Mouse (Mus musculus): ENCODE data around the gene Pik3ap1. TPM values are rescaled to one million over a fixed set of nuclear protein-coding genes. Genes with fewer than 3 reads are reported as not detected.

Pik3ap1 gene
- polyA plus RNA-seq, 1 experiment = 3.5 TPM

DNA sequence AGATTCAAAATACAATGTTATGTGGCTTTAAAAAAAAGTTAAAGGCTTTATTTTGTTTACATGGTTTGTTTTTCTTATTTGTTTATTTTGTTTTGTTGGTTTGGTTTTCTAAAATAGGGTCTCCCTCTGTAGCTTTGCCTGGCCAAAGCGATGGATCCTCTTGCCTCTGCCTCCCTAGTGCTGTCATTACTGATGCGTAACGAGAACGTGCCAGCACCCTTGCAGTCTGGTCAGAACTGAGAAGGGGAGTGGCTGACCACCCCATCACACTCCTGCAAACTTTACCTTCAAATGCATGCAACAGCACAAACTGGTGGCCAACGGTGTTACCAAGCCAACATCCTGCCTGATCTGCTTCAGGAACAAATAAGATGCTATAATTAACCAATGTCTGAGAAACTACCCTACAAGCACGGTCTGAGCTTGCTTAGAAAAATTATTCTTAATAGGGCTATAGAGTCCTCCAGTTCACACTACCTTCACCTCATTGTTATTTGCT is 42.3 kb downstream of the Pik3ap1 start:
- 81% methylated on average over 6 of the region's 6 CpGs for WGBS
- Histone ChIP-seq H3K4me1 (ENCODE audit: control insufficient read depth, insufficient read depth, insufficient read length, low read length) (peaks cover 18% of the 10 kb centered on the region), H3K4me3 (ENCODE audit: low read depth, low read length) (no peak overlapping the region), H3K27ac (ENCODE audit: insufficient read depth, low read depth, low read length) (no peak overlapping the region), H3K27me3 (ENCODE audit: control insufficient read depth, insufficient read depth, low read length) (no peaks in the 10 kb centered on the region), H3K36me3 (ENCODE audit: control insufficient read depth, insufficient read depth, low read length) (no peaks in the 10 kb centered on the region)
- no peak for TF ChIP-seq POLR2A (IDR thresholded peaks at IDR 0.05; ENCODE audit: low read depth, low read length)
- TF ChIP-seq CTCF (IDR thresholded peaks at IDR 0.05; ENCODE audit: extremely low read depth, insufficient read length, insufficient replicate concordance, low read depth, low read length) = no peak

DNA sequence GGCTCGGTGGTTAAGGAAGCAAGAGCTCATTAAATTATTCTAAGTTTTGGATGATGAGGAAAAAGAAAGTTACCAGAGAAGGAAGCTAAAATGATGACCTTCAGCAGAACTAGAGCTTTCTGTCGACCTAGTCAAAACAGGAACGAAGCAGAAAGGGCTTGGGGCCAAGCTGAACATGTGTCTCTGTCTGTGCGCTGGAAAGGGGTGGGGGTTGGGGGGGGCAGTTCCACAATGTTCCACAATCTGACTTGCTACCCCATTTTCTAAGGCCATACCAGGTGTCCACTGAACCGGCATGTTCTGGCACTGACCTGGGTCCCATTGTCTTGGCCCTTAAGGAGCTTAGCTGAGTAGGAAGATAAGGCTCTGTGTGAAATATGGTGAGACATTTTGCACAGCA is 43.2 kb downstream of the Pik3ap1 start:
- WGBS = 71% methylated on average over 5 of the region's 5 CpGs
- H3K27ac ChIP-seq (ENCODE audit: insufficient read depth, low read depth, low read length) = peak overlapping the region; percentile 60; the same call in 1 of the 2 replicates
- H3K4me1 ChIP-seq (ENCODE audit: control insufficient read depth, insufficient read depth, insufficient read length, low read length) = peaks cover 11% of the 10 kb centered on the region
- H3K36me3 ChIP-seq (ENCODE audit: control insufficient read depth, insufficient read depth, low read length) = no peaks in the 10 kb centered on the region
- TF ChIP-seq CTCF (IDR thresholded peaks at IDR 0.05; ENCODE audit: extremely low read depth, insufficient read length, insufficient replicate concordance, low read depth, low read length) = no peak
- no peak for TF ChIP-seq POLR2A (IDR thresholded peaks at IDR 0.05; ENCODE audit: low read depth, low read length)
- H3K27me3 ChIP-seq (ENCODE audit: control insufficient read depth, insufficient read depth, low read length) = no peaks in the 10 kb centered on the region
- H3K4me3 ChIP-seq (ENCODE audit: low read depth, low read length) = no peak overlapping the region

DNA sequence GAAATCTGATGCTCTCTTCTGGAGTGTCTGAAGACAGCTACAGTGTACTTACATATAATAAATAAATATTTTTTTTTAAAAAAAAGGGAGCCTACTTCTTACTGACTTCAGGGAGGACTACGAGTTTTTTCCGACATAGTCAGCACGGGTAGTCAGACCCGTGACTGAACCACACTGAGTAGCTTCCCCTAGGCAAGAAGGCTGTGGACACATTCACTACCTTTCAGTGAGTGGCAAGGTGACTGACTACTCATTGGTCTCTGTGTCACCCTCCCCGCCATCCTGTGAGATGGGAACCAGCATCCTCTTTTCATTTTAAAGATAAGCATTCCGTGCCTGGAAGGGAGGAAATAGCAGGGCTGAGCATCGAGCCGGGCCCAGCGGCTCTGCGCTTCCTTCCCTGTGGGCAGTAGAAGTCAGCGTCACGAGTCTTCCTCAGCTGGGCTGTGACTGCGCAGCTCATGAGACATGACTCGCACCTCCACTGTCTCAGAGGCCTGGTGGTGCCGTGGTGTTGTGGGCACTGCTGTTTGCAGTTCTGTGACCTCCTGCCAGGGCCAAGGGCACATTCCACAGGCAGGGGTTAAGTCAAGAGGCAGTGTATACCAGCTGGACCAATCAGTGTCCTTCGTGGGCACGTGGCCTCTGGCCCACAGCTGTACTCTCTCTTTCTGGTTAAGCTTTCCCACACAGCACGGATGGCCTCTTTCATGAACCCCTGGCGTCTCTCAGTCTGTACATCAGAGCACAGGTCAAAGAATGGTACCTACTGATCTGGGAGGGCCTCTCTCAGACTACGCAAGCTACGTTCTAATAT is 45.7 kb downstream of the Pik3ap1 start:
- WGBS = 73% methylated on average over 21 of the region's 21 CpGs
- Histone ChIP-seq H3K4me3 (ENCODE audit: low read depth, low read length) (no peak overlapping the region), H3K27ac (ENCODE audit: insufficient read depth, low read depth, low read length) (peak overlapping the region; percentile 62), H3K4me1 (ENCODE audit: control insufficient read depth, insufficient read depth, insufficient read length, low read length) (peaks cover 4% of the 10 kb centered on the region), H3K27me3 (ENCODE audit: control insufficient read depth, insufficient read depth, low read length) (no peaks in the 10 kb centered on the region), H3K36me3 (ENCODE audit: control insufficient read depth, insufficient read depth, low read length) (no peaks in the 10 kb centered on the region)
- TF ChIP-seq CTCF (IDR thresholded peaks at IDR 0.05; ENCODE audit: extremely low read depth, insufficient read length, insufficient replicate concordance, low read depth, low read length) = no peak
- no peak for TF ChIP-seq POLR2A (IDR thresholded peaks at IDR 0.05; ENCODE audit: low read depth, low read length)

DNA sequence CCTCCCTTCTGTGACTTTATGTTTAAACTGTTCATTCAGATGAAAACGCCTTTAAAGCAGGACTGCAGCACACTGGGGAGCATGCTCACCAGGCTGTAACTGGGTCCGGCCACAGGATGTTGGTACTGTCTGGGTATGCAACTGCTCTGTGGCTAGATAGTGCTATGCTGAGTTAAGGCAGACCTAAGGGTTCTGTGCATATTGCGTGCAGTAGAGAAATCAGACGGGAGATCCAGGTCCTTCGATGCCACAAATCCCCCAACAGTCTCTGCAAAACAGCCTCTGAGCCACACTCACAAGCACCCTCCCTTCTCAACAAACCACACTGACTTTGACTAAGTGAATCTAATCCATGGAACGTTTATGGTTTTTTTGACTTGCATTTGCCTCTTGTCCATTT is 46.5 kb downstream of the Pik3ap1 start:
- H3K27me3 ChIP-seq (ENCODE audit: control insufficient read depth, insufficient read depth, low read length) = no peaks in the 10 kb centered on the region
- TF ChIP-seq CTCF (IDR thresholded peaks at IDR 0.05; ENCODE audit: extremely low read depth, insufficient read length, insufficient replicate concordance, low read depth, low read length) (no peak), POLR2A (IDR thresholded peaks at IDR 0.05; ENCODE audit: low read depth, low read length) (no peak)
- no peaks in the 10 kb centered on the region for H3K36me3 ChIP-seq (ENCODE audit: control insufficient read depth, insufficient read depth, low read length)
- 80% methylated on average over 6 of the region's 6 CpGs for WGBS
- H3K4me3 ChIP-seq (ENCODE audit: low read depth, low read length) = no peak overlapping the region
- H3K27ac ChIP-seq (ENCODE audit: insufficient read depth, low read depth, low read length) = no peak overlapping the region; the same call in 1 of the 2 replicates
- H3K4me1 ChIP-seq (ENCODE audit: control insufficient read depth, insufficient read depth, insufficient read length, low read length) = peaks cover 2% of the 10 kb centered on the region

DNA sequence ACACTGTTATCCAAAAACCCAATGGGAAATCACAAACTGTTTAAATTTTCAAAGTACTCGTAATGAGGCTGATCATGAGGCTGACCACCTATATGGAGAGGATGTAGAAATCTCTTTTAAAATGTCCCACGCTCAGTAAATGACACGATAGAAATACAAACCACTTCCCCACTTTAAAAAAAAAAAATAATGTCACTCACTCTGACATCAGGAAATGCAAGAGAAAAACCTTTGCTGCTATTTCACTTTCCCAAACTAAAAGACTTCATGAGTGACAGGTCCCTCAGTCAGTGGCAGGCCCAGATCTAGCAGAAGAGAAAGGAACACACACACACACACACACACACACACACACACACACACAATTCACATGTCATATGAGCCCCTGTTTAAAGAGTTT is 49.2 kb downstream of the Pik3ap1 start:
- WGBS = 74% methylated on average over 3 of the region's 3 CpGs
- TF ChIP-seq POLR2A (IDR thresholded peaks at IDR 0.05; ENCODE audit: low read depth, low read length) (no peak), CTCF (IDR thresholded peaks at IDR 0.05; ENCODE audit: extremely low read depth, insufficient read length, insufficient replicate concordance, low read depth, low read length) (no peak)
- no peak overlapping the region for H3K4me3 ChIP-seq (ENCODE audit: low read depth, low read length)

DNA sequence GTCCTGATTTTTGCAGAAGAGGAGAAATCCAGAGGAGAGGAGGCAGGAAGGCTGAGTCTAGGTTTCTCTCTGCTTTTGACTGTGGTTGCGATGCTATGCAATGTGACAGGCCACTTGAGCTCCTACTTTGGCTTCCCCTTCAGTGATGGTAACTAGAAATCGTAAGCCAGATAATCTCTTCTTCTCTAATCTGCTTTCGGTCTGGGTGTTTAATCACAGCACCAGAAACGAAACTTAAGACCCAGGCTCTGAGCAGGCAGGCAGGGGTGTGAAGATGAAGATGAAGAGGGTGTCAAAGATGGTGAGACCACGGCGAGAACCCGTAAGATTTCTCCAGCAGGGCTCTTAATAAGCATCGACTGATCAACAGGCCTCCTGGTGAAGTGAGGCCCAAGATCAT is 51.9 kb downstream of the Pik3ap1 start:
- Histone ChIP-seq H3K27ac (ENCODE audit: insufficient read depth, low read depth, low read length) (peak overlapping the region; percentile 38), H3K27me3 (ENCODE audit: control insufficient read depth, insufficient read depth, low read length) (no peaks in the 10 kb centered on the region), H3K4me3 (ENCODE audit: low read depth, low read length) (no peak overlapping the region), H3K4me1 (ENCODE audit: control insufficient read depth, insufficient read depth, insufficient read length, low read length) (peaks cover 5% of the 10 kb centered on the region), H3K36me3 (ENCODE audit: control insufficient read depth, insufficient read depth, low read length) (no peaks in the 10 kb centered on the region)
- no peak for TF ChIP-seq POLR2A (IDR thresholded peaks at IDR 0.05; ENCODE audit: low read depth, low read length)
- TF ChIP-seq CTCF (IDR thresholded peaks at IDR 0.05; ENCODE audit: extremely low read depth, insufficient read length, insufficient replicate concordance, low read depth, low read length) = no peak
- WGBS = 84% methylated on average over 8 of the region's 8 CpGs

More for the DNA sequence above, 49.2 kb downstream of the Pik3ap1 start:
- no peaks in the 10 kb centered on the region for H3K27me3 ChIP-seq (ENCODE audit: control insufficient read depth, insufficient read depth, low read length)
- no peaks in the 10 kb centered on the region for H3K36me3 ChIP-seq (ENCODE audit: control insufficient read depth, insufficient read depth, low read length)
- H3K27ac ChIP-seq (ENCODE audit: insufficient read depth, low read depth, low read length) = no peak overlapping the region
- H3K4me1 ChIP-seq (ENCODE audit: control insufficient read depth, insufficient read depth, insufficient read length, low read length) = peaks cover 2% of the 10 kb centered on the region; the same call in 1 of the 2 replicates

DNA sequence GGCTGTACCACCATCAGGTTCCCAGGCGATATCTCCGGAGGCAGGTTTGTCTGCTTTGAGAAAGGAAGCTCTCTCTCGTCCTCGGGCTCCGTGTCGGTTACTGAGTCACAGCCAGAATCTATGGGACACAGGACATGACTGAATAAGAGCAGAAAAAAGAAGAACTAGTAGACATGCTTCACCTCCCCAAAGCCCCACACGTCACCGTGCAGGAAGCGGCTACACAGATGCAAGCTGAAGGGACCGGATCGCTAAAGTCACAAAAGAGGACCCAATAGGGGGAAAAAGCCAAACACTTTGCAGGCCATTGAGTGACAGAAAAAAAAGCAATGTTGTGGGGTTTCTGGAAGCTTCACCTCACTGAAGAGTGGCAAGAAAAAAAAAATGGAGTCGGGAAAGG is 52.7 kb downstream of the Pik3ap1 start:
- WGBS = 85% methylated on average over 12 of the region's 12 CpGs
- H3K36me3 ChIP-seq (ENCODE audit: control insufficient read depth, insufficient read depth, low read length) = 0 out of 2 replicates have a peak, but pooled peaks cover 1% of the 10 kb centered on the region
- peaks cover 5% of the 10 kb centered on the region for H3K4me1 ChIP-seq (ENCODE audit: control insufficient read depth, insufficient read depth, insufficient read length, low read length)
- peak overlapping the region; percentile 48 for H3K4me3 ChIP-seq (ENCODE audit: low read depth, low read length)
- no peaks in the 10 kb centered on the region for H3K27me3 ChIP-seq (ENCODE audit: control insufficient read depth, insufficient read depth, low read length)
- TF ChIP-seq CTCF (IDR thresholded peaks at IDR 0.05; ENCODE audit: extremely low read depth, insufficient read length, insufficient replicate concordance, low read depth, low read length) = no peak
- no peak for TF ChIP-seq POLR2A (IDR thresholded peaks at IDR 0.05; ENCODE audit: low read depth, low read length)
- H3K27ac ChIP-seq (ENCODE audit: insufficient read depth, low read depth, low read length) = peak overlapping the region; percentile 72

All from small intestine, adult 2 months (tissue).